Mouse (Mus musculus) liver, adult (tissue): ENCODE measurements around the gene Wbp1l.

Experiments
- GATA4 ChIP-seq: IDR thresholded peaks from 2 replicates; pipeline ENCODE4 v1.6.1; 2014; ENCODE audit warnings: mild to moderate bottlenecking, low read length; ENCODE audit not compliant: insufficient replicate concordance

Wbp1l gene

GRCm38 (mm10) chr19:46598720-46599252, at the start of gene Wbp1l:
Gene Wbp1l (plus strand): TSS chr19:46599084.
- no peak; the same call in 1 of the 2 replicates for TF ChIP-seq GATA4

- TF ChIP-seq GATA4, result no peak
Measured at GRCm38 (mm10) chr19:46550385-46550784, 48.5 kb upstream of the Wbp1l start.

GRCm38 (mm10) chr19:46552496-46552895, 46.4 kb upstream of the Wbp1l start:
- TF ChIP-seq GATA4, result no peak

- TF ChIP-seq GATA4, result no peak
Measured at GRCm38 (mm10) chr19:46553541-46553955, 45.3 kb upstream of the Wbp1l start.

GRCm38 (mm10) chr19:46558009-46558408, 40.9 kb upstream of the Wbp1l start:
- TF ChIP-seq GATA4, result no peak

- no peak for TF ChIP-seq GATA4
Measured at GRCm38 (mm10) chr19:46558631-46559030, 40.3 kb upstream of the Wbp1l start.

- TF ChIP-seq GATA4, result no peak
Measured at GRCm38 (mm10) chr19:46562132-46562531, 36.8 kb upstream of the Wbp1l start.

GRCm38 (mm10) chr19:46562581-46563515, 36.0 kb upstream of the Wbp1l start:
- no peak for TF ChIP-seq GATA4

- no peak for TF ChIP-seq GATA4
Measured at GRCm38 (mm10) chr19:46563603-46564002, 35.3 kb upstream of the Wbp1l start.

GRCm38 (mm10) chr19:46564043-46564462, 34.8 kb upstream of the Wbp1l start:
- no peak for TF ChIP-seq GATA4

- no peak for TF ChIP-seq GATA4
Measured at GRCm38 (mm10) chr19:46571878-46572244, 27.0 kb upstream of the Wbp1l start.

GRCm38 (mm10) chr19:46572548-46572947, 26.3 kb upstream of the Wbp1l start:
- TF ChIP-seq GATA4, result no peak

GRCm38 (mm10) chr19:46572951-46573937, 25.6 kb upstream of the Wbp1l start, which contains the start of the genes Arl3 and Sfxn2:
Gene Arl3 (minus strand): TSS chr19:46573198.
Gene Sfxn2 (plus strand): TSS chr19:46573365.
- no peak for TF ChIP-seq GATA4

GRCm38 (mm10) chr19:46573990-46574389, 24.9 kb upstream of the Wbp1l start:
- no peak for TF ChIP-seq GATA4

GRCm38 (mm10) chr19:46575196-46575595, 23.7 kb upstream of the Wbp1l start:
- TF ChIP-seq GATA4, result no peak
